Mouse (Mus musculus): ENCODE data around the gene Cdk10.
A peak's percentile ranks its signal among the peaks of the same experiment; 100 is the strongest.

- TF ChIP-seq CTCF (IDR thresholded peaks at IDR 0.05; ENCODE audit: borderline replicate concordance, extremely low read depth, insufficient read depth, insufficient read length) (peak; percentile 65), POLR2A (IDR thresholded peaks at IDR 0.05; ENCODE audit: borderline replicate concordance, extremely low read depth, insufficient read depth, insufficient read length, poor library complexity, severe bottlenecking) (no peak)
Measured at GRCm38 (mm10) chr8:123190678-123191077, 34.0 kb upstream of the Cdk10 start.

Measured in brain, embryonic 14.5 days (tissue).